Mouse (Mus musculus) hindbrain, embryonic 11.5 days (tissue): ENCODE data around the gene Pdhb. TPM values are rescaled to one million over a fixed set of nuclear protein-coding genes. Genes with fewer than 3 reads are reported as not detected.
A peak's percentile ranks its signal among the peaks of the same experiment; 100 is the strongest.

Source experiments
- ATAC-seq: fragments of 200-750 bp; cut with Nextera tagmentation; 2 replicates; pipeline ENCODE4 v1.8.0; 2017; ENCODE audit warnings: mild to moderate bottlenecking, moderate TSS enrichment, moderate library complexity; ENCODE audit not compliant: low FRiP score
- DNase-seq: peaks from one replicate; pipeline ENCODE4 v3.0.0-alpha.2; 2015; ENCODE audit warnings: low spot score
- H3K27ac ChIP-seq: fragments of 300-500 bp; sonication (generic); 2 replicates; pipeline ENCODE4 v1.5.1; 2014; ENCODE audit warnings: mild to moderate bottlenecking, low read depth, low read length
- H3K27me3 ChIP-seq: fragments of 300-500 bp; sonication (generic); 2 replicates; pipeline ENCODE4 v1.6.1; 2014; ENCODE audit warnings: mild to moderate bottlenecking, low read length, moderate library complexity, mixed read lengths; ENCODE audit not compliant: control insufficient read depth, insufficient read depth
- H3K36me3 ChIP-seq: fragments of 300-500 bp; sonication (generic); 2 replicates; pipeline ENCODE4 v1.6.1; 2014; ENCODE audit warnings: mild to moderate bottlenecking, low read length, moderate library complexity, mixed read lengths; ENCODE audit not compliant: control insufficient read depth, insufficient read depth
- H3K4me1 ChIP-seq: fragments of 300-500 bp; sonication (generic); replicated peaks from 2 replicates; pipeline ENCODE4 v1.6.1; 2014; ENCODE audit warnings: low read length, mixed read lengths; ENCODE audit not compliant: control insufficient read depth, insufficient read depth
- H3K4me2 ChIP-seq: fragments of 300-500 bp; sonication (generic); replicated peaks from 2 replicates; pipeline ENCODE4 v1.6.1; 2014; ENCODE audit warnings: mild to moderate bottlenecking, low read depth, low read length
- H3K4me3 ChIP-seq: fragments of 300-500 bp; sonication (generic); 2 replicates; pipeline ENCODE4 v1.5.1; 2014; ENCODE audit warnings: low read depth, low read length
- H3K9ac ChIP-seq: fragments of 300-500 bp; sonication (generic); 2 replicates; pipeline ENCODE4 v1.6.1; 2014; ENCODE audit warnings: low read depth, low read length
- H3K9me3 ChIP-seq: fragments of 300-500 bp; sonication (generic); 2 replicates; pipeline ENCODE4 v1.6.1; 2016; ENCODE audit warnings: low read length; ENCODE audit not compliant: control insufficient read depth
- WGBS: fragments of 180-500 bp; shearing (Covaris S2); extraction: QIAGEN DNeasy Blood & Tissue Kit; methylation state at CpG from one replicate; pipeline ENCODE4 v1.1.7; 2014; 5-methylcytosine and 5-hydroxymethylcytosine counted together
- polyA plus RNA-seq: library from polyadenylated mRNA; unstranded; fragments of >200 nt; fragmentation: Nextera tagmentation; extraction: Ambion mirVana; gene quantifications from 2 replicates; pipeline ENCODE4 v1.2.1, GENCODE M21; 2014

The Pdhb gene
- polyA plus RNA-seq, 1 experiment from 2014 or later: 228 TPM

GRCm38 (mm10) chr14:8215208-8215778 is 42.5 kb upstream of the Pdhb start:
- Histone ChIP-seq H3K27me3 (peaks cover 12% of the 10 kb centered on the region; the same call in 1 of the 2 replicates), H3K4me2 (peak overlapping the region; percentile 67), H3K4me1 (no peaks in the 10 kb centered on the region), H3K9ac (no peak overlapping the region), H3K4me3 (peak overlapping the region; percentile 56), H3K9me3 (no peaks in the 10 kb centered on the region), H3K27ac (no peak overlapping the region), H3K36me3 (no peaks in the 10 kb centered on the region)
- ATAC-seq (no peak), DNase-seq (peak; percentile 31)
- 13% methylated on average over 21 of the region's 21 CpGs for WGBS

- Histone ChIP-seq H3K9ac (peak overlapping the region; percentile 88), H3K27me3 (peaks cover 12% of the 10 kb centered on the region; the same call in 1 of the 2 replicates), H3K4me3 (peak overlapping the region; percentile 56), H3K9me3 (no peaks in the 10 kb centered on the region), H3K36me3 (no peaks in the 10 kb centered on the region), H3K4me2 (peak overlapping the region; percentile 67), H3K27ac (peak overlapping the region; percentile 72; the same call in 1 of the 2 replicates), H3K4me1 (no peaks in the 10 kb centered on the region)
- ATAC-seq (peak; percentile 80), DNase-seq (peak; percentile 81)
- WGBS: 3% methylated on average over 36 of the region's 63 CpGs
Measured at GRCm38 (mm10) chr14:8214299-8215207, 41.7 kb upstream of the Pdhb start.

GRCm38 (mm10) chr14:8213803-8214224 is 41.0 kb upstream of the Pdhb start, which contains the start of gene Kctd6:
Gene Kctd6 (plus strand): TSS chr14:8214140.
- peak within 1 kb of the TSS; percentile 88 for H3K9ac ChIP-seq
- H3K27me3 ChIP-seq: peaks cover 12% of the 10 kb centered on the region; the same call in 1 of the 2 replicates
- no peaks in the 10 kb centered on the region for H3K4me1 ChIP-seq
- no peaks in the 10 kb centered on the region for H3K36me3 ChIP-seq
- ATAC-seq (peak; percentile 96), DNase-seq (peak; percentile 98)
- under 1% methylated on average over 32 of the region's 49 CpGs for WGBS
- peak within 1 kb of the TSS; percentile 56 for H3K4me3 ChIP-seq
- H3K4me2 ChIP-seq: peak within 1 kb of the TSS; percentile 67
- no peaks in the 10 kb centered on the region for H3K9me3 ChIP-seq
- H3K27ac ChIP-seq: peak within 1 kb of the TSS; percentile 72; the same call in 1 of the 2 replicates

- ATAC-seq (no peak; the same call in 1 of the 2 replicates), DNase-seq (no peak)
- H3K27me3 ChIP-seq: peaks cover 12% of the 10 kb centered on the region; the same call in 1 of the 2 replicates
- H3K9ac ChIP-seq: no peak overlapping the region
- H3K36me3 ChIP-seq: no peaks in the 10 kb centered on the region
- H3K4me1 ChIP-seq: no peaks in the 10 kb centered on the region
- no peak overlapping the region for H3K27ac ChIP-seq
- WGBS: 76% methylated on average over 2 of the region's 2 CpGs
- no peak overlapping the region for H3K4me3 ChIP-seq
- H3K9me3 ChIP-seq: no peaks in the 10 kb centered on the region
- no peak overlapping the region for H3K4me2 ChIP-seq
Measured at GRCm38 (mm10) chr14:8212996-8213395, 40.2 kb upstream of the Pdhb start.

GRCm38 (mm10) chr14:8209896-8210295 is 37.1 kb upstream of the Pdhb start:
- H3K4me1 ChIP-seq: no peaks in the 10 kb centered on the region

GRCm38 (mm10) chr14:8208876-8209275 is 36.1 kb upstream of the Pdhb start:
- no peak overlapping the region for H3K27ac ChIP-seq
- 77% methylated on average over 3 of the region's 3 CpGs for WGBS

More at GRCm38 (mm10) chr14:8209896-8210295, 37.1 kb upstream of the Pdhb start:
- ATAC-seq (no peak), DNase-seq (no peak)
- H3K27ac ChIP-seq: no peak overlapping the region
- no peaks in the 10 kb centered on the region for H3K36me3 ChIP-seq
- 80% methylated on average over 2 of the region's 2 CpGs for WGBS
- H3K27me3 ChIP-seq: no peaks in the 10 kb centered on the region
- H3K9ac ChIP-seq: no peak overlapping the region
- no peaks in the 10 kb centered on the region for H3K9me3 ChIP-seq
- no peak overlapping the region for H3K4me3 ChIP-seq
- H3K4me2 ChIP-seq: no peak overlapping the region

GRCm38 (mm10) chr14:8207543-8207942 is 34.7 kb upstream of the Pdhb start:
- Histone ChIP-seq H3K27ac (no peak overlapping the region), H3K36me3 (no peaks in the 10 kb centered on the region), H3K9ac (no peak overlapping the region), H3K4me3 (no peak overlapping the region), H3K27me3 (no peaks in the 10 kb centered on the region), H3K4me2 (no peak overlapping the region), H3K9me3 (no peaks in the 10 kb centered on the region), H3K4me1 (no peaks in the 10 kb centered on the region)
- DNase-seq (no peak), ATAC-seq (no peak)
- 46% methylated on average over 5 of the region's 5 CpGs for WGBS

More at GRCm38 (mm10) chr14:8208876-8209275, 36.1 kb upstream of the Pdhb start:
- DNase-seq: no peak
- Histone ChIP-seq H3K4me2 (no peak overlapping the region), H3K4me3 (no peak overlapping the region), H3K9ac (no peak overlapping the region), H3K36me3 (no peaks in the 10 kb centered on the region), H3K27me3 (no peaks in the 10 kb centered on the region), H3K4me1 (no peaks in the 10 kb centered on the region), H3K9me3 (no peaks in the 10 kb centered on the region)
- no peak for ATAC-seq

- 9% methylated on average over 5 of the region's 5 CpGs for WGBS
Measured at GRCm38 (mm10) chr14:8207105-8207504, 34.3 kb upstream of the Pdhb start.

More at GRCm38 (mm10) chr14:8207105-8207504, 34.3 kb upstream of the Pdhb start:
- Histone ChIP-seq H3K27me3 (no peaks in the 10 kb centered on the region), H3K4me2 (no peak overlapping the region), H3K4me3 (no peak overlapping the region), H3K4me1 (no peaks in the 10 kb centered on the region), H3K36me3 (no peaks in the 10 kb centered on the region), H3K9me3 (no peaks in the 10 kb centered on the region), H3K27ac (no peak overlapping the region), H3K9ac (no peak overlapping the region)
- ATAC-seq (peak; percentile 57), DNase-seq (peak; percentile 41)
